Mouse (Mus musculus): ENCODE results near the gene Scamp4. TPM values are rescaled to one million over a fixed set of nuclear protein-coding genes. Genes with fewer than 3 reads are reported as not detected.
A peak's percentile ranks its signal among the peaks of the same experiment; 100 is the strongest.

Gene Scamp4
- polyA plus RNA-seq, 1 experiment, result 98.2 TPM

DNA sequence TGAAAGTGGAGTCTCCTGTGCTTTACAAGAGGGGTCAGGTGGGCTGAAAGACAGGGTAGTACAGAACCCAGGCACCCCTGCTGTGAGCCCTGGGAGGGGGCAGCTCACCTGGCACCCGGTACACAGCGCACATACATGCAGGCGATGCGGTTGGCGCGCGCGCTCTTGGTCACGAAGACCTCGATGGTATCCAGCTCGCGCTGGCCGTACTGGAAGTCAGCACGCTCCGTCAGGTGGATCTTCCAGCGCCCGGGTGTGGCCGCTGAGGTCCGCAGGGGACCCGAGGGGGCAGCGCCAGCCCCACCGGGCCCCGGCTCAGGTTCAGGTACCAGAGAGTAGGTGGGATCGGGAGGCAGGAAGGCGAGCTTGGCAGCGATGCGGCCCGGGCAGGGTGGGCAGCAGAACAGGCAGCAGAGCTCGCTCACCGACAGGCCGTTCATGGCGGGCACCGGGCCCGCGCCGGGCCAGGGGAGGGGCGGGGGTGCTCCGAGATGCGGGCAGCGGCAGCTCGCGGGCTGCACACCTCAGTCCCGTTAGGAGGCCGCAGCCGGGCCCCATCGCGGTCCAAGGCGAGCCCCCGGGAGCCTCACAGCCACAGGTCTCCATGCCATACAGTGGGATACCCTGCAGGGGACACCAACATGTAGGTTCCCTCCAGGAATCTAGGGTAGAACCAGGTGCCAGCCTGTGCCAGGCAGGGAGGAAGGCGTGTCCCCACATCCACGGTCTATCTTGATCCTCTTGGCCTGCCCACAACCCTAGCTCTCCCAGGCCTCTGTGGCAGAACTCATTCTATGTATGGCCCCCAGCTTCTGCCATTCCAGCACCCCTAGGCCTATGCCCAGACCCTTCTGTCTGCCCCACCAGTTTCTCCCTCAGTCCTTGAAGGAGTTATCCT, 16.0 kb upstream of the Scamp4 start:
- Histone ChIP-seq H3K27ac (ENCODE audit: insufficient read depth, low read depth, low read length) (peak overlapping the region; percentile 61), H3K4me1 (ENCODE audit: control insufficient read depth, insufficient read depth, low read length) (peaks cover 30% of the 10 kb centered on the region)

DNA sequence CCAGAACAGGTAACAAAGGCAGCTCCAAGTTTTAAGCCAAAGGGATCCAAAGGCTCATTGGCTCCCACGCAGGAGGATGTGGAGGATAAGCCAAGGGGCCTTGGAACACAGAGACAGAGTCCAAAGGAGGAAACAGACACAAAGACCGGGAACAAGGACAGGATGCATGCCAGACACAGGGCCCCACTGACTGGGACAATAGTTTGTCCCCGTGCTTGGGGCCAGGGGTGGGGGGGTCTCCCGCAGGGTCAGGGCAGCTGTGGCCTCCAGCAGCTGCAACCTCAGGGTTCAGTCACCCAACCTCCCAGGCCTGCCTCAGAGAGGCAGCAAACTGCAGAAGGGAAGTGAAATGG, 15.4 kb upstream of the Scamp4 start:
- H3K36me3 ChIP-seq (ENCODE audit: control insufficient read depth, insufficient read depth, low read length), result no peaks in the 10 kb centered on the region
- no peak for TF ChIP-seq POLR2A (IDR thresholded peaks at IDR 0.05; ENCODE audit: low read depth, low read length)
- TF ChIP-seq CTCF (conservative IDR thresholded peaks at IDR 0.05; ENCODE audit: insufficient read depth, insufficient read length, low read depth, low read length), result no peak
- 30% methylated on average over 4 of the region's 4 CpGs for WGBS
- DNase-seq, result peak; percentile 79
- peak overlapping the region; percentile 16; the same call in 1 of the 2 replicates for H3K4me3 ChIP-seq (ENCODE audit: insufficient read depth, low read depth, low read length)
- H3K27ac ChIP-seq (ENCODE audit: insufficient read depth, low read depth, low read length), result peak overlapping the region; percentile 61
- H3K27me3 ChIP-seq (replicated peaks; ENCODE audit: control insufficient read depth, insufficient read depth, low read length), result no peaks in the 10 kb centered on the region
- peaks cover 30% of the 10 kb centered on the region for H3K4me1 ChIP-seq (ENCODE audit: control insufficient read depth, insufficient read depth, low read length)

More for the DNA sequence above, 16.0 kb upstream of the Scamp4 start:
- no peak for DNase-seq
- no peak for TF ChIP-seq CTCF (conservative IDR thresholded peaks at IDR 0.05; ENCODE audit: insufficient read depth, insufficient read length, low read depth, low read length)
- TF ChIP-seq POLR2A (IDR thresholded peaks at IDR 0.05; ENCODE audit: low read depth, low read length), result no peak
- whole genome bisulfite sequencing, result 88% methylated on average over 46 of the region's 51 CpGs
- H3K4me3 ChIP-seq (ENCODE audit: insufficient read depth, low read depth, low read length), result peak overlapping the region; percentile 16; the same call in 1 of the 2 replicates
- no peaks in the 10 kb centered on the region for H3K36me3 ChIP-seq (ENCODE audit: control insufficient read depth, insufficient read depth, low read length)
- H3K27me3 ChIP-seq (replicated peaks; ENCODE audit: control insufficient read depth, insufficient read depth, low read length), result no peaks in the 10 kb centered on the region

DNA sequence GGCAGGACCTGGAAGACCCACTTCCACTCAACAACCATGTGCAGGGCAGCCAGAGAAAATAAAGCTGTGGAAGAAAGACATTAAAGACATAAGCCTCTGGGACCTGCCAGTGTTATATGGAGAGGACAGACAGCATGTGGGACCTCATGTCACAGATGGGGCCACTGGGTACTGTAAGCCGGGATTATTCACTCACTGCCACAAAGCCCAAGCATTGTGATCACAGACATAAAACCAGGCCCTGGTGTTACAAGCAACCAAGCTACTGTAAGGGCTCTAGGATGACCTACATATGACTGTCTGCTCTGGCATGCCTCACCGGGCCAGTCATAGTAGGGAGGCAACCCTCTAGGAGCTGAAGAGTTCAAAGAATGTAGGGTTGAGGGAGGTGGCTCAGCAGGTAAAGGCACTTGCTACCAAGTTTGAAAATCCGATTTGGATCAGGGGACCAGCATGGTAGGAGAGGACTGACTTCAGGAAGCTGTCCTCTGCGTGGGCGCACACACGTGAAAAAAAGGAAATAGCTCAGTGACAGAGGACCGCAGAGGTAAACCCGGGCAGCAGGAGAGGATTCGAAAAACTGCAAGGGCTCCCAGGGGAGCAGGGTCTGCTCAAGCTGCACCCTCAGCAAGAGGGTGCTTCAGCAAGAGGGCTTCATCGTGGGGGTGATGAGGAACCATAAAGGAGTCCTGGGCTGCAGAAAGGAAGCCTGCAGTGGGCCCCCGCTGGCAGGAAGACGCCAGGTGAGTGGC, 13.4 kb upstream of the Scamp4 start:
- no peak for TF ChIP-seq POLR2A (IDR thresholded peaks at IDR 0.05; ENCODE audit: low read depth, low read length)
- TF ChIP-seq CTCF (conservative IDR thresholded peaks at IDR 0.05; ENCODE audit: insufficient read depth, insufficient read length, low read depth, low read length), result no peak
- Histone ChIP-seq H3K4me3 (ENCODE audit: insufficient read depth, low read depth, low read length) (peak overlapping the region; percentile 96), H3K27ac (ENCODE audit: insufficient read depth, low read depth, low read length) (peak overlapping the region; percentile 29; the same call in 1 of the 2 replicates), H3K27me3 (replicated peaks; ENCODE audit: control insufficient read depth, insufficient read depth, low read length) (no peaks in the 10 kb centered on the region), H3K4me1 (ENCODE audit: control insufficient read depth, insufficient read depth, low read length) (peaks cover 25% of the 10 kb centered on the region), H3K36me3 (ENCODE audit: control insufficient read depth, insufficient read depth, low read length) (no peaks in the 10 kb centered on the region)
- no peak for DNase-seq
- 4% methylated on average over 12 of the region's 12 CpGs for WGBS

DNA sequence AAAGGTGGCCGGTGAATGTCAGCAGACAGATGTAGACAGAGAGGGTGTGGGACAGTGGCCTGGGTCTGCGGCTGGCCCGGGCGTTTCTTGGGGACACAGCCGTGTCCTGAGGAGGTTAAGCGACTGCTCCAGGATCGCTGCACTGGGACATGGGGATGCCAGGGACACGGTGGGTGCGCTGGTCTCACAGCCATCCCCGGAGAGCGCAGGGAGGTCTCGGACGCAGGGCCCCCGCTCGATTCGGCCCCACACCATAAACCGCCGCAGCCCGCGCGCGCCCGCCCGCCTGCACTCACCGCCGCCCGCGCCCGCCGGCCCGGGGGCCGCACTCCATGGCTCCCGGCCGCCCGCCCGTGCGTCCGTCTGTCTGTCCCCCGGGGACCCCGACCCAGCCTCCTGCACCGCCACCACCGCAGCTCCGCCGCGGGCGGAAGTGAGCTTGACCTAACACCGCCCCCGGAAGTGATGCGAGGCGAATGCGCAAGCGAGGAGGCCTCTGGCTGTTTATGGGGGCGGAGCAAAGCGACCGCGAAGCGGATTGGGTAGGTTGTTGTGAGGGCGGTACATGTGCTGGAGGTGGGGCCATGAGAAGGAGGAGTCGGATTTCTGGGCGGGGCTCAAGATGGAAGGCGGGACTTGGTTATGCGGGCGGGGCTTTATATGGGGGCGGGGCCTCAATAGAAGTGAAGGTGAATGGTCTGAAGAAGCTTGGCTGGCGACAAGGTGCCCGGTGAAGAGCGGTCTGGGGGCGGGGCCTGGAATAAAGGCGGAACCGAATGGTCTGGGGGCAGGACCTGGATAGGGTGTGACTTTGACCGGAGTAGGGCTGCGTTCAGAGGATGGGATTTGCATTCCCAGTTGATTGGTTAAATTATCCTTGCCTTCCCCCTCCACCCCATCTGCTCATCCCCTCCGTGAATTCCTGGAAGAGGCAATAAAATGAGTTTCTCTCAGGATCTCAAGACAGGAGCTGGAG, 12.5 kb upstream of the Scamp4 start, which contains the start of gene Abhd17a:
TSS of gene Abhd17a (minus strand) at position 463 of the 976 bp plus-strand sequence.
- peak within 1 kb of the TSS; percentile 96 for H3K4me3 ChIP-seq (ENCODE audit: insufficient read depth, low read depth, low read length)
- WGBS, result under 1% methylated on average over 73 of the region's 73 CpGs
- peak; percentile 99 for DNase-seq
- peaks cover 19% of the 10 kb centered on the region for H3K4me1 ChIP-seq (ENCODE audit: control insufficient read depth, insufficient read depth, low read length)
- no peaks in the 10 kb centered on the region for H3K27me3 ChIP-seq (replicated peaks; ENCODE audit: control insufficient read depth, insufficient read depth, low read length)
- TF ChIP-seq POLR2A (IDR thresholded peaks at IDR 0.05; ENCODE audit: low read depth, low read length) (peak; percentile 48), CTCF (conservative IDR thresholded peaks at IDR 0.05; ENCODE audit: insufficient read depth, insufficient read length, low read depth, low read length) (no peak)
- no peaks in the 10 kb centered on the region for H3K36me3 ChIP-seq (ENCODE audit: control insufficient read depth, insufficient read depth, low read length)
- H3K27ac ChIP-seq (ENCODE audit: insufficient read depth, low read depth, low read length), result peak within 1 kb of the TSS; percentile 29

DNA sequence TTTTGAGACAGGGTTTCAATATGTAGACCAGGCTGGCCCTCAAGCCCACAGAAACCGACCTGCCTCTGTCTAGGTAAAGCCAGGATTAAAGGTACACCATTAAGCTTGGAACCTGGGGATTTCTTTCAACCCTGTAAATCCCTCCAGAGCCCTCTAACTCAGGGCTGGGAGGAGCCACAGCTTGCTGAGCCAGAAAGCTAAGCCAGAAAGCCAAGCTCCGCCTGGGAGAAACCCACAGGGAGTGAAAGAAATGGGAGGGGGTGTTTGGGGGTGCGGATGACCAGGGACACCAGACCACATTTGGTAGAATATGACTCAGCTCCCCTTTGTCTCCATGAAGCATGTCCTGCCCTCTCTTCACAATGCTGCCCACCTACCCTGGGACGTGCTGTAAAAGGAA, 6.4 kb upstream of the Scamp4 start:
- H3K27ac ChIP-seq (ENCODE audit: insufficient read depth, low read depth, low read length), result no peak overlapping the region
- WGBS, result 62% methylated on average over 4 of the region's 4 CpGs
- no peak overlapping the region for H3K4me3 ChIP-seq (ENCODE audit: insufficient read depth, low read depth, low read length)
- no peak for DNase-seq
- TF ChIP-seq POLR2A (IDR thresholded peaks at IDR 0.05; ENCODE audit: low read depth, low read length) (no peak), CTCF (conservative IDR thresholded peaks at IDR 0.05; ENCODE audit: insufficient read depth, insufficient read length, low read depth, low read length) (no peak)
- no peaks in the 10 kb centered on the region for H3K27me3 ChIP-seq (replicated peaks; ENCODE audit: control insufficient read depth, insufficient read depth, low read length)
- H3K4me1 ChIP-seq (ENCODE audit: control insufficient read depth, insufficient read depth, low read length), result no peaks in the 10 kb centered on the region
- no peaks in the 10 kb centered on the region for H3K36me3 ChIP-seq (ENCODE audit: control insufficient read depth, insufficient read depth, low read length)

DNA sequence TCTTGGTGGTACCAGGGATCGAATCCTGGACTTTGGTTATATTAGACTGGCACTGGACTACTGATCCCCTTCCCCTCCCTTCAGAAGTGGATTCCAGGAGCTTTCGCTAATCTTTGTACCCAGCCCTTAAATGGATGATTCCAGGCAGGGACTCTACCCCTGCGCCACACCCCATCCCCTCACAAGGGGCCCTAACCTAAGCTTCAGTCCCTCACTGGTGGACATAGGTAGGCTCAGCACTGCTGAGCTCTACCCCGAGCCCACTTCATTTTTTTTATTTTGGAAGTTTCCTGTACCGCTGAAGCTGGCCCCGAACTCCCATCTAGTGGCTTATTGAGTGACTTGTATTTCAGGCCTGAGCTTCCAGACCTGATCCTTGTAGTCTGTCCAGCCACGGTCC, 692 bp downstream of the Scamp4 start:
- Histone ChIP-seq H3K4me1 (ENCODE audit: control insufficient read depth, insufficient read depth, low read length) (peaks cover 8% of the 10 kb centered on the region), H3K4me3 (ENCODE audit: insufficient read depth, low read depth, low read length) (peak overlapping the region; percentile 87), H3K27ac (ENCODE audit: insufficient read depth, low read depth, low read length) (peak overlapping the region; percentile 67), H3K27me3 (replicated peaks; ENCODE audit: control insufficient read depth, insufficient read depth, low read length) (no peaks in the 10 kb centered on the region), H3K36me3 (ENCODE audit: control insufficient read depth, insufficient read depth, low read length) (no peaks in the 10 kb centered on the region)
- no peak for DNase-seq
- TF ChIP-seq CTCF (conservative IDR thresholded peaks at IDR 0.05; ENCODE audit: insufficient read depth, insufficient read length, low read depth, low read length) (no peak), POLR2A (IDR thresholded peaks at IDR 0.05; ENCODE audit: low read depth, low read length) (no peak)
- WGBS, result 25% methylated on average over 7 of the region's 7 CpGs
